Mouse (Mus musculus) effector memory CD4-positive, alpha-beta T cell, adult 5 months (primary cell): ENCODE results near the gene Ubr3. TPM values are rescaled to one million over a fixed set of nuclear protein-coding genes. Genes with fewer than 3 reads are reported as not detected.

Experiments used
- polyA plus RNA-seq: library from polyadenylated mRNA; unstranded; fragments of 100-300 nt; shearing (Covaris generic); gene quantifications from one replicate; pipeline ENCODE4 v1.2.1, GENCODE M21; 2017

Gene Ubr3
- polyA plus RNA-seq: 24.8 TPM

GRCm38 (mm10) chr2:69897039-69897617, at the start of gene Ubr3:
Ubr3 (plus strand) TSS chr2:69897246.

GRCm38 (mm10) chr2:69861485-69862091, 35.5 kb upstream of the Ubr3 start, which contains the start of gene Ssb:
Ssb (plus strand) TSS chr2:69861562.

GRCm38 (mm10) chr2:69885451-69886305, 11.4 kb upstream of the Ubr3 start, which contains the start of gene Mettl5:
Mettl5 (minus strand) TSS chr2:69885615.

GRCm38 (mm10) chr2:70038752-70039151, 141.7 kb downstream of the Ubr3 start, which contains the start of gene Myo3b:
Myo3b (plus strand) TSS chr2:70039126.

Other genes starting within 250 kb of the Ubr3 start
- not detected for gene Klhl41, start 227.1 kb upstream of the Ubr3 start, polyA plus RNA-seq
- 9.9 TPM for gene Fastkd1, start 183.7 kb upstream of the Ubr3 start, polyA plus RNA-seq
- 218 TPM for gene Ppig, start 174.7 kb upstream of the Ubr3 start, polyA plus RNA-seq
- gene Ccdc173, start 107.7 kb upstream of the Ubr3 start, polyA plus RNA-seq: 0.27 TPM
- gene Phospho2, start 107.6 kb upstream of the Ubr3 start, polyA plus RNA-seq: 20.6 TPM
- not detected for gene Klhl23, start 75.3 kb upstream of the Ubr3 start, polyA plus RNA-seq
- 318 TPM for gene Ssb, start 35.7 kb upstream of the Ubr3 start, polyA plus RNA-seq
- gene Mettl5, start 11.6 kb upstream of the Ubr3 start, polyA plus RNA-seq: 23.1 TPM
- gene Myo3b, start 141.9 kb downstream of the Ubr3 start, polyA plus RNA-seq: 5.0 TPM